Mouse (Mus musculus) spleen, postnatal 36 days (tissue): ENCODE data around the gene 4933415A04Rik.
A peak's percentile ranks its signal among the peaks of the same experiment; 100 is the strongest.

Experiments used
- DNase-seq, 2 experiments: peaks; one replicate each; pipeline ENCODE4 v3.0.0; 2022; ENCODE audit warnings: low spot score in 2 of 2, mixed read lengths in 1 of 2

Gene 4933415A04Rik

DNA sequence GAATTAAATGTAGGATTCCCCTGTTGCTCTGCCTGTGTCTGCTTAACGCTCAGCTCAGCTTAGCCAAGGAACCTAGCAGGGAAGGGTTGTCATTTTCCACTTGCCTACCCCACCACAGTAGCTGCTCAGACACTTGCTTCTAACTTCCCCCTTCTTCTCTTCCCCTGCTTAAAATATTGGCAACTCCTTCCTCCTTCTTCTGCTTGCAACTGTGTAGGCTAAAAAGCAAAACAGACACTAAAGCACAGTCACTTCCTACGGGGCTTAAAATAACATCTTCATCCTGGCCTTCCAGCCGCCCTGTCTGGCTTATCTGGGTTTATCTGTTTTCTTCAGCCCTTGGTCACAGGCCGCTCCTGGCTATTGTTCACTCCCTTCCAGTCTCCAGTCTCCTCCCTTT, 45.7 kb downstream of the 4933415A04Rik start:
- peak in 1 of 2 experiments; percentile 7 for DNase-seq

DNA sequence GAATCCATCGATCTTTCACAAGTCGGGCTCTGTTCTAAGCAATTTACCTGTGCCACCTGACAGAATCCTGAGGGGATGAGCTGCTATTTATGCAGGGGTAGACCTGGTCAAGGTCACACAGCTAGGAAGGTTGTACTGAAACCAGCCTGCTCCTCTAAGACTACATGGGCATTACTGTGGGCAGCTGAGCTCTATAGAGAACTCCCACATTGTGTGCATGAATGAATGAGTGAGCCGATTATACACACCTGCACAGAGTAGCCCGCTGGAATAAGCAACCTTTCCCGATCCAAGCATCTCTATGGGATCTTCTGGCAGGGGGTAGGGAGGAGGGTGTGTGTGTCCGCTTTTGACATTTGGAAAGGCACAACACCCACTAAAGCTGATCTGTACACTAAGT, 46.3 kb downstream of the 4933415A04Rik start:
- no peak for DNase-seq

DNA sequence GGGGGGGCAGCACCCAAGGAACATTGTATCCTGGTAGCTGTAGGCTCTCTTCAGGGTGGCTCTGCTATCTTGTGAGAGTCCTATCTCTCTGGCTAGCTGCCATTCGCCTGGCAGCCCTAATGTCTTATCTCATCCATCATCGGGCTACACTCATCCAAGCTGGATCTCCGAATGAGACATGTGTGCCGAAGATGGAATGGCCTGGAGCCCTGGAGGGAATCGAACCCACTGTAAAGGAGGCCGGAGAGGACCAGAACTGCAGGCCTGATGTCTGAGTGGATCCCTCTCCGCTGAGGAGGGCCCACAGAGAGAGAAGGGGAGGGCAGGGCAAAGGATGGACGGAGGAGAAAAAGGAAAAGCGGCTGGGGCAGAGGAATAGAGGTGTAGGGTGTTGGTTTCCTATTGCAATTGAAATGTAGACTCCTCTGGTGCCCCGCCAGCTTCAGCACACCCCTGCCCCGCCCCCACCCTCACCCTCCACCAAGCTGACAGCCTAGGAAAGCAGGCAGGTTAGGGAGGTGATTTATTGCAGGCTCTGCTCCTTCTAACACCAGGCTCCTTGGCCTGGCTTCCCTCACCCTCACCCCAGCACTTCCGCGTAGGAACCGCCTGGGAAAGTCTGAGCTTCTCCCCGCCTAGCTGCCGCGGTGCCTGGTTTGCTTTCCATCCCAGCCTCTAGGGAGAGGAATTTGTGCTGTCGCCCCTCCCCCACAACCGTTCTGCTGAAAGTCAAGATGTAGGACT, 47.0 kb downstream of the 4933415A04Rik start:
- no peak for DNase-seq

DNA sequence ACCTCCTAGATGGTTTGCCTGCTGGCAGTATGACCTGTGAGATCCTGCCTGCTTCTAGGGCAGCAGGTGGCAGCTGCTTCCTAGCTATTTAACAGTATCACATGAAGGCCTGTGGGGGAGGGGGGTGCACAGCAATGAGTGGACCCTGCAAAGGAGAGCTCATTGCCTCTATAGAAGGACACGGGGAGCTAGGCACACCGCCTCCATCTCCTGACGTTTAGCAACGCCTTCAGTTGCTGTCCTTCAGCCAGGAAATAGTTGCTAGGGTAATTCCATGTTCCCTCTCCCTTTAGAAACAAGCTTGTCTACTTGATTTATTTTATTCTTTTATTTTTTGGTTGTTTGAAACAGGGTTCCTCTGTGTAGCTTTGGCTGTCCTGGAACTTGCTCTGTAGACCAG, 49.9 kb downstream of the 4933415A04Rik start:
- no peak for DNase-seq

DNA sequence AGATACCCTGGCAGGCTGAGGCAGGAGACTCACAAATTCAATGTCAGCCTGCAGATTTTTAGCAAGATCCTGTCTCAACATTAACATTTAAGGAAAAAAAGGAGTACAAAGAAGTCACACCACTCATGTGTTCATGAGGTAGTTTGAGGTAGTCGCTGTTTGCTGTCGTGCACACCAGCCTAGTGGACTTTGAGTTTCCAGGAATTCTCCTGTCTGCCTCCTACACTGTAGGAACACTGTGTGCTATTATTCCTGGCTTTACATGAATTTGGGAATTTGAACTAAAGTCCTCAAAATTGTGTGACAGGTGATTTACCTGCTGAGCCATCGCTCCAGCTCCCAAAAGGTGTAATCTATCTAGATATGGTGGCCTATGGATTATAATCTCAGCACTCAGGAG, 51.6 kb downstream of the 4933415A04Rik start:
- no peak for DNase-seq
